Mouse (Mus musculus) small intestine, adult 2 months (tissue): ENCODE results near the gene Map2k6.

Source experiments
- CTCF ChIP-seq: fragments of 200-500 bp; IDR thresholded peaks from 2 replicates; pipeline ENCODE4 v1.5.1; 2012; ENCODE audit warnings: low read depth, mild to moderate bottlenecking, control low read depth, inconsistent platforms, low read length, moderate library complexity, mixed read lengths; ENCODE audit not compliant: insufficient replicate concordance, insufficient read length; ENCODE audit errors: extremely low read depth
- POLR2A ChIP-seq: fragments of 200-500 bp; IDR thresholded peaks from 2 replicates; pipeline ENCODE4 v1.6.1; 2012; ENCODE audit warnings: low read depth, mild to moderate bottlenecking, control low read depth, inconsistent platforms, low read length, moderate library complexity

- TF ChIP-seq CTCF (no peak), POLR2A (no peak)
Measured at GRCm38 (mm10) chr11:110563801-110564200, 164.9 kb downstream of the Map2k6 start.
